Mouse (Mus musculus) kidney, postnatal 4 days (tissue): ENCODE results near the gene Card6.
"Not testable (repeated sequence)": the region's sequence is repeated elsewhere in the genome, so short reads cannot be mapped to it uniquely, and the experiment has no call there.

Experiments used
- DNase-seq, 2 experiments: peaks; one replicate each; pipeline ENCODE4 v3.0.0; 2021; ENCODE audit warnings: mixed read lengths in 2 of 2

Gene Card6

DNA sequence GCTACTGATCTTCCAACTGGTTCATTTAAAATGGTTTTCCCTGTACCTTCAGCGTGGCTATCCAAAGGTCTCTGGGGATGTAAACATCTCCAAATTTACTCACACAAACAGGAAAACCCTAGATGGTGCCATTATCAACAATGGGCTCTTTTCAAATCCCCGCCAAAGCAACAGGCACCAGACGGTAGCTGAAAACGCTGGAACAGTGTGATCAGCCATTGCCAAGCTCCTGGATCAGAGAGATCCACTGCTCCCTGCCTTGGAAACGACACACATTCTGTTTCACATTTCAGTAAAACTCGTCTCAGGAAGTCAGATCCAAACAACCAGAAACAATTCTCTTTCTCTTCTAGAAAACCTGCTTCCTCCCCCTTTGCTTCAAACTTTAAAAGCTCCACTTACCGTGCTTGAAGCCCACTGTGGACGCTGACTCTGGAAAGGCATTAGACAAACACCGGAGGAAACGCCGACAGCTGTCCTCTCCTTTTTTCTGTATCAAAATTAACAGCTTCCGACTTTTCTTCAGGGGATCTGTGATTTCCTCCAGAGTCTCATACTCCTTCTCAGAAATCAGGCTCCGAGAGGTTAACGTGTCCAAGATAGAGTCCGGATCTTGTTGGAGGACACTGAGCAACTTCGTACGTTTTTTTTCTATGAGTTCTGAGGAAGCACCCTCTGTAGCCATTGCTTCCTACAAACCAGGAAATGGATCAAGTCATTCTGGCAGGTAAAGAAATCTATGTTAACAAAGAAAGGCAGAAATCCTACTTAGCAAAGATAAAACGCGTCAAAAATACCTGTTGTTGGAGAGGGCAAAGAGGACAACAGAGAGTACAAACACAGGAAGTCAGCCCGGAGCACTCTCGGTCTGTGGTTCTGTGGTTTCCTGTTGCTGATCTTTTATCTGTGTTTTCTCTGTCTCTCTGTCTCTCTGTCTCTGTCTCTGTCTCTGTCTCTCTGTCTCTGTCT, at the start of gene Card6:
TSS of gene Card6 (minus strand) at position 854 of the 969 bp plus-strand sequence.
- peak; percentile 19 to 37 for DNase-seq

DNA sequence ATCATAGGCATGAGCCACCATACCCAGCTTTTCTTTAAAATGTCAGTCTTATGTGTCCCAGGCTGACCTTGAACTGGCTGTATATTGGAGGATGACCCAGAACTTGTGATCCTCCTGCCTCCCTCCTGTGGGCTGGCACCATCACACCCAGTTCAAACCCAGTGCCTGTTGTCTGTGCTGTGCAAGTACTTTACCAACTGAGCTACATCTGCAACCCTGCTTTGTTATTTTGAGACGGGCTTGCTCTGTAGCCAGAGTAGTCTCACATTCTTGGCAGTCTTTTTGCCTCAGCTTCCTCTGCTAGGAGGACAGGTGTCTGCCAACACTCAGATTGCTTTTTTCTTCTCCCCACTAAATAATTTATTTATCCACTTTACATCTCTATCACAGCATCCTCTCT, 49.0 kb upstream of the Card6 start:
- no peak for DNase-seq

DNA sequence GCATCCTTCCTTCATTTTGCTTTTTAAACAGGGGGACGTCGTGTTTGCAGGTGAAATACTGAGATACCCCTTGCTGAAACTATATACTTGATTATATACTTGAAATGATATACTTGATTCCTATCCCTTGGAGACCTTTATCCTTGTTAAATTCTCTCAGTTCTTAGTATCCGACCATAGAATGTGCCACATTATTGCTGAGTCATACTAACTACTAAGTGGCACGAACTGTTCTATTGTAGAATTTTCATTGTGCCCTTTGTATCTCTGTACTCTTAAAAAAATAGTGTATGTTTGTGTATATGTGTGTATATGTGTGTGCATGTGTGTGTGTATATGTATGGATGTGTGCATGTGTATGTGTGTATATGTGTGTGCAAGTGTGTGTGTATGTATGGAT, 48.0 kb upstream of the Card6 start:
- DNase-seq, result no peak

DNA sequence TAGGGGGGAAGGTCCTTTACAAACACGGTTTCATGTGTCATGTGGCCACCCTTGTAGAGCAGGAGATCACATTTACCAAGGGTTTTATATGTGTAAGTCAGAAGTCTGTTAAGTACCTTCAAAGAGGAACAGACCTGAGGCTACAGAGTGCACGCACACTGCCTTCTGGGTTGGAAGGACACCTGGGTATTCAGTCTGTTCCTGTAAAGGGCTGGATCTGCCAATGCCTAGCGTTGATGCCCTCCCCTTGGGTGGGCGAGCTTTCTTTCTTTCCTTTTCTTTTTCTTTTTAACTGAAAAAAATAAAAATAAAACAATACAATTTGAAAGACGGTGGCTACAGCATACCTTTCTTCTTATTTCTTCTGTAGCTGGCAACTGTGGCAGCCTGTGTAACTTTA, 46.8 kb upstream of the Card6 start:
- DNase-seq, result no peak

DNA sequence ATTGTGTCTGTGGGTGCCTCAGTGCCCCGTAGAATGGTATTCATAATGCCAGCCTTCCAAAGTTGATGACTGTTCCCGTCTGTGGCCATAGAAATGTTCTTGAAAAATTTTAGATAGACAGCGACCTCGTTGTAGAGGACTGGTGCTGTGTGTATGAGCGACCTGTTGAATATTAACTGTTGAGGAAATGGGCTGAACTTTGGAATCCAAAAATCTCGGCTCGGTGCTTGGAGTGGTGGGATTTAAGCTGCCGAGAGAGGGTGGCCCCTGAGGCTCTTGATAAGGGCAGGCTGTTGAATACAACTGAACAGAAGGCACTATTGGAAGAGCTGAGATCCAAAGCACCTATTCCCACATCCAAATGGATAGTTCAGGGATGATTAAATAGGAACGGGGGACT, 46.3 kb upstream of the Card6 start:
- DNase-seq, result no peak

DNA sequence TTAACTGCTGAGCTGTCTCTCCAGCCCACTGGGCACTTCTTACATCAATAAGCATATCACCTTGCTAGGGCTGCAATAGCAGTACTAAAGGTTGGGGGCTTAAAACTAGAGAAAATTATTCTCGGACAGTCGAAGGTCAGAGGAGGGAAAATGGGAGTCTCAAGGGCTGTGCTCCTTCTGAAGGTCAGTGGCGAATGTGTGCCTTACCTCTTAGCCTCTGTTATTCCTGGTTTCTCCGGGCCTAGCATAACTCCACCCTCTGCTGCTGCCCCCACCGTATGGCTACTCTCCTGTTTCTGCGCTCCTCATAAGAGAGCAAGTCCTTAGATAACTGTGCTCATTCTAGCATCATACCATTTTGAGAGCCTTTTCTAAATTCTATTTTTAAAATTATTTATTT, 43.8 kb upstream of the Card6 start:
- DNase-seq, result no peak

DNA sequence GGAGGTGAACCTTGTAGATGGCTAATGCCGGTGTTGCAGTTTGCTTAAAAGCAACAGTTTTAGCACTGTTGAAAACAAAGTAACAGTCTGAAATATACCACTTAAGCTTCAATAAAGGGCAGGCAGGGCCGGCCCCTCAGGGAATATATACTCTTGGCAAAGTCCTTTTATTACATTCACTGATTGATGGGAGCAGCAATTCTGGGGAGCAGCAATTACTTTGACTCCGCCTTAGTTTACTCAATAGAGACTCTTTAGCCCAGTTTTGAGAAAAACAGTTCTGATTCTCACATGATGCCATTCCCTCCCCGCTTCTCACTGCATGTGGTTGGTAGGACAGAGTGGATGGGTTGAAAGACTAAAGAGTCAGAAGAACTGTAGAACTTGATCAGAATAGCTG, 40.8 kb upstream of the Card6 start:
- no peak for DNase-seq

DNA sequence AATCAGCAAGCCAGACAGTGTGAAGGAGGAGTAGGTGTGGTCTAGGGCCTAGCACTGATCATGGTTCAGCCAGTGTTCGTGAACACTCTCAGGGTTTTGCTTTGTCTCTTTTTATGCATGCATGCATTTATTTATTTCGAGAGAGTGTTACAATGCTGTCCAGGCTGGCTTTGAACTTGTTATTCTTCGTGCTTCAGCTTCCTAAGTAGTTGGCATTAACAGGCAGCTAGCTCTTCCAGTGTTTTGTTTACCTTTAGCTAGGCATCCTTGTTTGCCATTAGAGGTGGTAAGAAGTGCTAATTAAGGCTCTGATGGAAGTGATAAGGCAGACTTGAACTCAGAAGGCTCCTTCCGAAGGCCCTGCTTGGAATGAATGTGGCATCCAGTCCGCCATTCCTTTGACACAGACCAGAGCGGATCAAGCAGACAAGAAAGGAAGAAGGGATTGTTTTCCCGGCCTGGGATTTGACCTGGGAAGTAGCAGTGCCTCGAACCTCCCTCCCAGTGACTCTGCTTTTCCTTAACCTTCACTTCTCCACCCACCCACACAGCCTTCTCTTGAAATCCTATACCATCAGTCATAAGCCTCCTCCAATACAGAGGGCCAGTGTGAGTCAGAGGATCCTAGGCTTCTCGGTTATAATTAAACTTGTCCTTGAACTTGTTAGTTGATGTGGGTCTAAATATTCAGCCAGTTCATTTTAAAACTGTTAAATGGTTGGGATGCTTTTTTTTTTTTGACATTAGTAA, 37.0 kb upstream of the Card6 start:
- no peak for DNase-seq

DNA sequence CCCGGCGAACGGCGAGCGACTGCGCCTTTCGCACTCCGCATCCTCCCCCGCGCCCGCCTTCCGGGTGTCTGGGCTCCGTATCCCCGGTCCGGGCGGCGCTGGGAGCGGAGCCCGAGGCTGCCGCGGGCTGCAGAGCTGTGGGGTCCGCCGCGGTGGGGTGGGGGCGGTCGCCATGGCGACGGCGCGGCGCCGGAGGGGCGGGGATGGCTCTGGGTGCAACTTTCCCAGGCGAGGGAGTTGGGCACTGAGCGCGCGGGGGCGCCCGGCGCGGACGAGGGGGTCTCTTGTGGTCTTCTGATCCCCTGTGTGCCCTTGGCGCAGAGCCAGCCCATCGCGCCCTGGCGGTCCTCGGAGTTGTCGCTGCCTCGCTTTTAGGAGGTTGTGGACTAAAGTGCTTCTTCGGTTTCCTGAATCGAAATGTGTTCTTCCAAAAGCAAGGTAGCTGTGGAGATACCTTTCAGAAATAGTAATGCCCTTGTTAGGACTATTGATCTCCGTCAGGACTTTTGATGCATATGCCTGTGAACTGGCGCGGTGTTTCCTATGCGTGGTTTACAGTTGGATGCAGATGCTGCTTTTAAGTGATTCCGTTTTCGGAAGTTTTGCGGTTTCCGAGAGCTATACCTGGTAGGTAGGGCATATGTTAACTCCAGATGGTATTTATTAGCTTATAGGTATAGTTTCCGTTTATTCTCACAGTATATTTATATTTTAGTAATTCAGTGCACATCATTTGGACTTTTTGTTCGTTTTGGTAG, 35.9 kb upstream of the Card6 start:
- DNase-seq, result peak; percentile 85 to 90

DNA sequence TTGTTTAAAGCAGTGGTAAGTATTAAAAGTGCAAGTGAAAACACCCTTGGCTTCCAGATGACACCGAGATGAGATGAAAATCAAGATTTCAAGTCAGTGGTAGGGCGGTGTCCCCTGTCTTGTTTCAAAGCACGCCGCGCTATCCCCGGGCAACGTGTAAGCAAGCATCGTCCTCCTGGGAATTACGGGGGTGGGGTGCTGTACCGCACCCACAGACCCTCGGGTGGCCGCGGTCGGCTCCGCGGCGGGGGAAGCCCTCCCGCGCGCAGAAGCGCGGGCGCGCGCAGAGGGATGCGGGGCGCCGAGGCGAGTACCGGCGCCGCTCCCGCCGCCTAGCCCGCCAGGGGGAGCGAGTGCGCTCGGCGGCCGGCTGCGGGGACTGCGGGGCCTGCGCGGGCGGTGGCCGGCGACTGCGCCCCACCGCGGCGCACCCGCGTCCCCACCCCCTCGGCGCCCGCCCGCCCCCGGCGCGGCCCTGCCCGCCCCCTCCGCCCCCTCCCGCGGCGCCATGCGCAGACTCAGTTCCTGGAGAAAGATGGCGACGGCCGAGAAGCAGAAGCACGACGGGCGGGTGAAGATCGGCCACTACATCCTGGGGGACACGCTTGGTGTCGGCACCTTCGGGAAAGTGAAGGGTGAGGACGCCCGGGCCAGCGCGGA, 35.2 kb upstream of the Card6 start, which contains the start of gene Prkaa1:
TSS of gene Prkaa1 (plus strand) at position 501 of the 660 bp plus-strand sequence.
- peak; percentile 83 to 90 for DNase-seq

DNA sequence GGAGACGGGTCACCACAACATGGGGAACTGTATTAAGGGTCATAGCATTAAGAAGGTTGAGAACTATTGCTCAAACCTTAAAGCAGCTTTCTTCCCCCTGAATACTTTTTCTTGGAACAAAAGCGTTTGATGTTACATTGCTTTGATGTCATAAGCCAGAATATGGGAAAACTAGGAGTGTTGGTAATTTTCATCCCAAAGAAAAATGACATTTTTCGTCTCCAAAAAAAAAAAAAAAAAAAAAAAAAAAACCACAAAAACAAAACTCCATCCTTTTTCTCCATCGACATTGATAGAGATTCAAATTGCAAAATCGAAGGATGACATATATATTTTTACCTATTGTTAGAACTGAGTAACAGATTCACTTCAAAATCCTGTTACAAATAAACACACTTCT, 34.4 kb upstream of the Card6 start:
- DNase-seq, result no peak

DNA sequence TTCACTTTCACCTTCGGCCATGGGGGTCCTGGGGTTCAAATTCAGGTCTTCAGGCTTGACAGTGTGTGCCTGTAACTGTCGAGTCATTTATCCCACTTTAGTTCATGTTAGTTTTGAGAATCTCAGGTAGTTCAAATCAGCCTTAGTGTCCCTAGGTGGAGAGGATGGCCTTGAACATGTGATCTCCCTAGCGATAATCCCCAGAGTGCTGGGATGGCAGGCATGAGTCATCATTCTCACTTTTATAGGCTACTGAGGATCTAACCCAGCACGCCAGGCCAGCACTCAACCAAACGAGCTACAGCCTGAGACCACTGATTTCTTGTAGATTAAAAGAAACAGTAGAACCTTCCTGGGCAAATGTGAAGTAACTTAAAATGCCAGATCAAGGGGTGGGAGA, 33.7 kb upstream of the Card6 start:
- DNase-seq, result no peak

DNA sequence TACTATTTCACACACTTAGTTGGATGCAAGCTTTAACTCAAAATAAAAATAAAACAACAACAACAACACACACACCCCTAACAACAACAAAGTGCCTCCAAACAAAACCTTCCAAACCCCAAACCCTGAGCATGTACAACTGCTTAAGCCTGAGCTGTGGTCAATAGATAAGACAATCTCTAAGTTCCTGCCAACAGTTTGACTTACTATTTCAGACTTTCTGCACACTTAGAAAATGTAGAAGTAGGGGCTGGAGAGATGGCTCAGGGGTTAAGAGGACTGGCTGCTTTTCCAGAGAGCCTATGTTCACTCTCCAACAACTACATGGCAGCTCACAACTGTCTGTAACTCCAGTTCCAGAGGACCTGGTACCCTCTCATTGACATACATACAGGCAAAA, 32.0 kb upstream of the Card6 start:
- no peak for DNase-seq

DNA sequence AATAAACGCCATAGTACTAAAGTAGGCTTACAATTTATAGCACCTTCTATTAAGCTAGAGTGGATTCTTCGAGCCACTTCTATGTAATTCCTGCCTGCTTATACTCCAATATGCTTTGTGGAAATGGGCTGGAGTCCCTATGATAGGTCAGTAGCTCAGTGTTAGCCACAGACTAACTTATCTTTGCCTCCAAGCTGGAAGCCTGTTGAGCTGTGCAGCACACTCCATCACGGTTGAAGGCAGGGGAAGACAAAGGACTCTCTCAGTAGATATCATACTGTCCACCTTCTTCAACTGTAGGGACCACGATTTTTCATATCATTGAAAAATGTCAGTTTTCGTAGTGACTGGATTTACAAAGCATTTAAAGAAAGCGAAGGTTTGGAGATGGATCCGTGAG, 31.5 kb upstream of the Card6 start:
- no peak for DNase-seq

DNA sequence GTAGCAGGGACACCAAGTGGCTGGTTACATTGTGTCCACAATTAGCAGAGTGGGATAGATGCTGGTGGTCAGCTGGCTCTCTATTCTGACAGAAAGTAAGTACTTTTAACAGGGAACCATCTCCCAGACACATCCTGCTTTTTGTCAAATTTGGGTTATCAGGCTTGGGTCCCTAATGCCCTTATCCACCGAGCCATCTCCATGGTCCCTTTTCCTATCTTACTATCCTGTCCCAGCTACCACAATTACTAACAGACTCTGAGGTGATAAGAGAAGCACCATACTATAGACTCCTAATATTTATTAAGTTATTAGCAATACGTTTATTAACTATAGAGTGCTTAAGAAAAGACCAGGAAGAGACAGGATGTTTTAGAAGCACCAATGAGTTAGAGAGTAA, 31.0 kb upstream of the Card6 start:
- DNase-seq, result no peak

DNA sequence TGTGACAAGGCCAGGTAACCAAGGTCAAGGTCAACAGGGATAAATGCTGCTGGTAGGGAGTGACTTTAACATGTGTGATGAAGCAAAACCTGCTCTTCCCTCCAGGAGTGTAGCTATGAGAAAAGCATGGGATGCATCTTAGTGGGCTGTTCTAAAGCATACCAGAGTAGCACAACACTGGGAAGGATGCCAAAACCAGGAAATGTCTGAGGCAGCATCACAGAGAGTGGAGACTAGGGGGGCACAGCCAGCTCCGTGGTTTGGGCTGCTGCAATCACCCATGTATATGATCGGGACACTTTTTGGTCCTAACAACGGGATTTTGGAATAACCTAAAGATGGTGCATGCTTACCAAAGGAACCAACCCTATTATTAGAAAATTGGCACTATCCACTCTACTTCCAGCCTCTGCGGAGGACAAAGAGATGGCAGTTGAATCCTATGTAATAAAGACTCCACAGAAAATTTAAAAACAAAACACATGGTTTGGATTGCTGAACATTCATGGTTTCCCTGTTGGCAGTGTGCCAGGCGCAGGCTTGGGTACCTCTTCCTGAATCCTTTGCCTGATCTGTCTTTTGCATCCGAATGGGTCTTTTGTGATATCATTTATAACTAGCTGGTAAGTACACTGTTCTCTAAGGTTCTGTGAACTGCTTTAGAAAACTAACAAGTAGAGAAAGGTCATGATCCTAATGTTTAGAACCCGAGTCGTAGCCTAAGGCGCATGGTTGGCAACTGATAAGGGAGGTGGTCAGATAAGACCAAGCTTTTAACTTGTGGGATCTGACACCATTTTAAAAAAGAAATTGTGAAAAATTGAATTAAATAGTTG, 29.9 kb upstream of the Card6 start:
- DNase-seq, result no peak

DNA sequence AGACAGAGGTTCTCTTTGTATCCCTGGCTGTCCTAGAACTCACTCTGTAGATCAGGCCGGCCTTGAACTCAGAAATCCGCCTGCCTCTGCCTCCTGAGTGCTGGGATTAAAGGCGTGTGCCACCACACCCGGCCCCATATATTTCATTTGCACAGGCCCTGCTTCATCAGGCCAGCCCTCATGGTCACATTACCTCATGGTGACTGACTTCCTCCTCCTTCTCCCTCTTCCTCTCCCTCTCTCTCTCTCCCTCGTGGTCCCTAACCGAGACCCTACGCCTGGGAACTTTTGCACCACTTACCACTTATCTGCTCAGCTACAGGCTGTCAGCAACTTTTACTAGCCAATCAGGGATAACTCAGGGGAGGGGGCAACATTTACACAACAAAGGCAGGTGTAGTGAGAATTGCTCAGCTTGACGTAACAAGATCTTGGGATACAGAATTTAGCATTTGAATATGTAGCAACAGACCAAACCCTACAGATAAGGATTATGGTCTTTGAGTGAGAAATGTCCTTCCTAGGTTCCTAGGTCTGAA, 26.7 kb upstream of the Card6 start:
- DNase-seq, result no peak

DNA sequence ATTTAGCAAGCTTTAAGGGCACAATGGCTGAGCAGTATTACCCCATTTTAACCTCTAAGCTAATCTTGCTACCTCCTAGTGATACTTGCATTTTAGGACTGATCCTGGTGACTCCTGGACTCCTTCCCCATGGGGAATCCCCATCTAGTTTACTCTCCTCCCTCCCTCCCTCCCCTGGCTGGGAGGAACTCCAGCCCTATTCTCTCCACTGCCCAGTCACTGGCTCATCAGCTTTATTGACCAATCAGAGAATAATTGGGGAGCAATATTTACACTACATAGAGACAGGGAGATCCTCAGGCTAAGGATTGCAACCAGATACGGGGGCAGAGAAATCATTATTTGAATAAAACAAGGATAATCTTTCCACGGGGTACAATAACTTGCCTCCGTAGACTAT, 25.8 kb upstream of the Card6 start:
- no peak for DNase-seq

DNA sequence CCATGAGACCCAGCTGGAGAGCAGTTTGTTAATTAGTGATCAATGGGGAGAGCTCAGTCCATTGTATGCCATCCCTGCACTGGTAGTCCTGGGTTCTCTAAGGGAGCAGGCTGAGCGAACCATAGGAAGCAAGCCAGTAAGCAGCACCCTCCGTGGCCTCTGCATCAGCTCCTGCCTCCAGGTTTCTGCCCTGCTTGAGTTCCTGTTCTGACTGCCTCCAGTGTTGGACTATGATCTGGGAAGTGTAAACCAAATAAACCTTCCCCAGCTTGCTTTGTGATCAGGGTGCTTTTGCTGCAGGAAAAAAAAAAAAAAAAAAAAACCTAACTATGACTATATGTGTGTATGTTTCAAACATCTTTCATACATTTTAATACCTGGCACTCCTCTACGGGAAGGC, 25.0 kb upstream of the Card6 start:
- DNase-seq, result no peak

DNA sequence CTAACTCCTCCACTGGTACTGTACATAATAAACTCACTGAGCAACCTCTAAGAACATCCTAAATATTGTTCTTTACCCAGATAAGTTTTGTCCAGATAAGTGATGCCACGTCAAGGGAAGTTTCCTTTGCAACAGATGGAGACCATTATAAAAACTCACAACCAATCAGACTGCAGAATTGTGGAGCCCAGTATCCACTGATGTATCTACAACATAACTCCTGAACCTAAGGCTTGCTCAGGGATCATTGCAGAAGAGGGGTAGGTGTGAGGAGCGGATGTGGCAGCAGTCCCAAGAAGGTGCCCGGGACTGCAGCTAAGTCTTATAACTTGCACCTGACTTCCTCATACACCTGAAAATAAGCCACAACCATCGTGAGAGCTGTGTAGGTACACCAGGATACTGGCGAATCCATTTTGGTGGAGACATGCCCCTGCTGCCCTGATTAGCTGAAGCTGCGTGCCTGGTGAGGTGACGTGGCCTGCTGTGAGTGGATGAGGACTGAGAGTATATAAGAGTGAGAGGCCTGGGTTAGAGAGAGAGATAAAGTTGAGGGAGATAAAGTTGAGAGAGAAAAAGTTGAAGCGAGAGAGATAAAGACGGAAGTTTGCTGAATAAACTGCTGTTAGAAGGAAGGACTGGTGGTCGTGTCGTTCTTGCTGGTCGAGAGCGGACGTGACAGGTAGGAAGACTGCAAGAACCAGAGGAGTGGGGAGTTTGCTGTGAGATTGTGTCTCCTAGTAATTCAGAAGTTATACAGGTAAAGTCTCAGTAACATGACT, 22.7 kb upstream of the Card6 start:
- not testable (repeated sequence) for DNase-seq
